Mouse (Mus musculus): Measurements from ENCODE around the gene Tbkbp1.

Tbkbp1 gene

DNA sequence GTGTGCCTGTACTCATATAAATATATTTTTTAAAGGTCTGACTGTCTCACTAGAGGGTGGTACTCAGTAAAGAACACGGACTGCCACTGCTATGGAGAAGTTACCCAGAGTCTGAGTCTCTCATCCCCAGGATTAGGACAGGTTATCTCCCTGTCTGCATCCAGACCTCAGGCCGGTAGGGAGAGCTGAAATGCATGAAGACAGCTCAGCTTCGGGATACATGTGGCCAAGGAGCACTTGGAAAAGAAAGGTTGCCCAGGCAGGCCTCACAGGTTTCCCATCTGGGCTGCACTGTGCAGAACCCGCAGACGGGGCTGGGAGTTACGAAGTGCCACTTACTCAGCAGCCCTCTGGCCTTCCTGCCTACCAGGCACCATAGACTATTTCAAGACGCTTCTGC lies 5.7 kb upstream of the Tbkbp1 start:
- no peak for DNase-seq (ENCODE audit: low read depth, low spot score)

DNA sequence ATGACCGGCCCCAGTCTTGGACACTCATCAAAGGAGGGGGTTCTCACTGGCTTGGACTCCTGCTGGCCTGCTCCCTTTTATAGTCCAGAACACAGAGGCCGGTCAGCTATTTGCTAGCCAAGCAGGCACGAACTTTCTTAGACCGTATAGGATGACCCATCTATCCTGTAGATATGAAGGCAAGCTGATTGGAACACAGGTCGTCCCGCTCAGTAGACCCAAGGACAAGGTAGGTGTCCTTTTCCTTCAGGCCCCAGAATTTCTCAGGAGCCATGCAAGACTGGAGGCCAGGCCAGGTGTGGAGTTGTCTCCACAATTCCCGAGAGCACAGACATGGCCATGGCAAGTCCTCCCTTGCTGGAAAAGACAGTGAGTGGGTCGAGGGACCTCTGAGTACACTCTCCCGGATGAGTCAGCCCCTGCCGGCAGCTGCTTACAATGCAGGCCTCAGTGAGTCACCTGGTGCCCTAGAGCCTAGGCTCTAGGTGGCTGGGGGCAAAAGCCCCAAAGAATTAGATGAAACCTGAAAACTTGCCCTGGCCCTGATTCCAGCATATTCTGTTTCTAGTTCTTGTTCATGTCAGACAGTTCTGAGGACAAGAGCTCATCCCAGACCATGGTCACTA lies 1.5 kb upstream of the Tbkbp1 start:
- no peak for DNase-seq (ENCODE audit: low read depth, low spot score)

DNA sequence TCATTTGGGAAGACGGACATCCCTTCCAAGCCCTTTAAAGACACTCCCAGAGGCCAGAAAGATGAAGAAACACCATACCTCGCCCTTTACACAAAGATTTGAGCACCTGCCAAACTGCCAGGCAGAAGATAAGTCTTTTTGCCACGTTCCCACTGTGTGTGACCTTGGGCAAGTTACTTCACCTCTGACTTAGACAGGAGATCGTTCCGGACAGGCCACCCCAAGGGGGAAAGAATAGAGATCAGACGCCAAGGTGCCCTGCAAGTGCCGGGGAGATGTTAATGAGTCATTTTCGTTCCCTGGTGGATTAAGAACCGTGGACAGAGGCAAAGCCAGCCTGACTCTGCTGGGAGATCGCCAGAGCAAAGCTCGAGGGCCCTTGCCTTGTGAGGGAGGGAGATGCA lies 730 bp upstream of the Tbkbp1 start:
- DNase-seq (ENCODE audit: low read depth, low spot score), result no peak

- peak; percentile 75 for DNase-seq (ENCODE audit: low read depth, low spot score)
Measured at GRCm38 (mm10) chr11:97150411-97151330, 624 bp downstream of the Tbkbp1 start.

GRCm38 (mm10) chr11:97149995-97150410 lies 1.3 kb downstream of the Tbkbp1 start:
- DNase-seq (ENCODE audit: low read depth, low spot score), result no peak

GRCm38 (mm10) chr11:97149026-97149425 lies 2.3 kb downstream of the Tbkbp1 start:
- DNase-seq (ENCODE audit: low read depth, low spot score), result no peak

DNA sequence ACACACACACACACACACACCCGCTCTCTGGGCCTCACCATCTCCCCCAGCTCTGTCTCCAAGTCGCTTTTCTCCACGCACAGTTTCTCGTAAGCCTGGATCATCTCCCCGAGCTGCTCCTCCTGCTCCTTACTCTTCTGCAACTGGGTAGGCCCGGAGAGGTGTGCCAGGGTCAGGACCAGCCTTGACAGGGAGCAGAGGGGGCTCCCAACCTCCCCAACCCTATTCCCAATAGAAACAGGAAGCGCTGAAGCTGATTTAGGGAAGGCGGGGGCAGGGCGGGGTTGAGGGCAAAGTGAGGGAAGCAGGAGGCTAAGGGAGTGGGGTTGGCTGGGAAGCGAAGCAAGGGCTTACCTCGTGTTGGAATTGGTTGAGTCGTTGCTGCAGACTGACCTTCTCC lies 2.7 kb downstream of the Tbkbp1 start:
- DNase-seq (ENCODE audit: low read depth, low spot score), result no peak

- no peak for DNase-seq (ENCODE audit: low read depth, low spot score)
Measured at GRCm38 (mm10) chr11:97147333-97147732, 4.0 kb downstream of the Tbkbp1 start.

DNA sequence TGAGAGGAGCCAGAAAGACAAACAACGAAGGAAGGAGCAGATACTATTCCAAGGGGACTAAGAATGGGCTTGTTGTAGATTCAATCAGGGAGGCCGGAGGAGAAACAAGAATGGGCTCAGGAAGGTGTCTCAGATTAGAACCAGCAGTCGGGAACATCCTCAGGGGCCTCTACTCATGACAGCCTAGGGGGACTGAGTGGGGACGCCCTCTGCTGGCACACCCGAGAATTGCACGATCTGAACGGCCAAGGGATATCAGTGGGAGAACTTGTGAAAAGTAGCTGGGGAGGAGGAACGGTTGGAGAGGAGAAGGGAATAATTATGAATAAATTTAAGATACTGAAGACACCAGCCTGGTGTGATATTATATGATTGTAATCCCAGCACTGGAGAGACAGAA lies 4.6 kb downstream of the Tbkbp1 start:
- DNase-seq (ENCODE audit: low read depth, low spot score), result peak; percentile 60

GRCm38 (mm10) chr11:97145951-97146350 lies 5.3 kb downstream of the Tbkbp1 start:
- no peak for DNase-seq (ENCODE audit: low read depth, low spot score)

DNA sequence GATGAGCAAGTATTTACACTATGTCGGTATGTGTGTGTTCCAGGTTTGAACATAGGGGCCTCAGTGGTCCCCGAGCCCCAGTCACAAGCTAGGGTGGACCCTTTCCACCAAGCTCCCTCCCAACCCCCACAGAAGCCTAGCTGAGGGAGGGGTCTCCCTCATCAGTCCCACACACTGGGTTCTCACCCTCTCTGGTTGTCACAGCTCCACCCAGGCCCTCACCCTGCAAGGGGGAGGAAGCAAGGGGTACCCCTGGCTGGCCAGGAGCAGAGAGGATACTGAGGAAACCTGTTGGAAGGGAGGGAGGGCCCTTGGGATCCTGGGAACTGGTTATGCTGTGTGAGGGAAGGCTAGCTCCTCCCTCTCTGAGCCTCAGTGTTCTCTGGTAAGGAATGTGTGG lies 6.0 kb downstream of the Tbkbp1 start:
- DNase-seq (ENCODE audit: low read depth, low spot score), result no peak

DNA sequence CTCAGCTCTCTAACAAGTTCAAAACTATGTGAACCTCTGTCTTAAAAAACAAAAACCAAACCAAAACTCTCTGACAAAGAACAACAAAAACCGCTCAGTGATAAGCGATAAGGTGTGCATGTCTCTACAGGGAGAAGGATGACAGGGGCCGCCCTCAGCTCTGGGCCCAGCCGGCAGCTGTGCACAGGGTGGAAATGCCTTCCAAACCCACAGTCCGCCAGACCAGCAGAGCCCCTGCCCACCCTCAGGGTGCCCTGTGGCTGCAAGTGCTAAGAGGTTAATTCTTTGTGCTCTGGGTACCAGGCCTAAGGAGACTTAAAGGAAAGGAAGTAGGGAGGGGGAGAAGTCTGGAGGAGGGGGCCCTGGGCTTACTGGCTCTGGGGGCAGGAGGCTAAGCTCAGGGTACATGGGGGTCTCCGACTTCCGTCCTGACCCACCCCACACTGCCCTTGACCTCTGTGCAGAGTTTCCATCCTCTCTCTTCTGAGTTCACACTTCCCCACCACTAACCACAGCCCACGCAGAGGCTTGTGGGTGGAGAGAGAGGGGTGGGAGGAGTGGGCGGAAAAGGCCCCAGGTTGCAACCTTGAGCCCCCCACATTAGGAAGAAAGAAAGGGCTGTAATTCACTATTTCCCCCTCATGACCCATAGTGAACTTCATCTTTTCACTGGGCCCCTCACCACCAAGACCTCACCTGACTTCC lies 7.9 kb downstream of the Tbkbp1 start:
- DNase-seq (ENCODE audit: low read depth, low spot score), result no peak

- DNase-seq (ENCODE audit: low read depth, low spot score), result no peak
Measured at GRCm38 (mm10) chr11:97142159-97142608, 9.1 kb downstream of the Tbkbp1 start.

DNA sequence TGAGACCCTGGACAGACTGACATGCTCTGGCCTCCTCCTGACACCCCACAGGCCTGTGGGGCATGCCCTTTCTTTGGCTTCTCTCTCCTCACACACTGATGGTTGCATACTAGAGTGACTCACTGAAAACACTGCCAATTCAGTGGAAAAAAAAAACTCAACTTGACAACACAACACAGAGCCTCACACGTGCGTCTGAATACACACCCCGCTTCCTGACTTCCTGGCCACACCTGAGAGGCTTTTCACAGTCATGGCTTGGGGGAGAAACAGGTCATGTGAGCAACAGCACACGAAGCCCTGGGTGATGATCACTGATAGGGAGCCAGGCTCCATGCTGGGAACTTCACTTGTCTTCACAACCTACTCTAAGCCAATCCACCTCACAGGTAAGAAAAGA lies 10.5 kb downstream of the Tbkbp1 start:
- DNase-seq (ENCODE audit: low read depth, low spot score), result no peak

DNA sequence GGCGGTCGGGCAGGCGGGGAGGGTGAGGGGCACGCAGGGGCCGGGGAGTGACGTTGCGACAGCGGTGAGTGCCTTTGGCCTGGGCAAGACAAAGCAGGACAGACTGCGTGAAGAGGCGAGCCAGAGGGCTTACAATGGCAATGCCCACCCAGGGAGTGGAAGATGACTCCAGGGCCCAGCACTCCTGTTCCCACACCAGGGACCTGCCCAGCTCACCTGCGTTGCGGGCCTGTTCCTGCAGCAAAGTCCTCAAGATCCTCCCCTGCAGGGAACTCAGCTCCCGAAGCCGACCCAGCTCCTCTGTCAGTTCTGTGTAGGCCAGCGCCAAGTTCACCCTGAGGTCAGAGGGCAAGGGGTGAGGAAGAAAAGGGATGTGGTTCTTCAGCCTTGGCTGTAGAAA lies 12.0 kb downstream of the Tbkbp1 start:
- DNase-seq (ENCODE audit: low read depth, low spot score), result no peak

GRCm38 (mm10) chr11:97138554-97139226 lies 12.6 kb downstream of the Tbkbp1 start:
- no peak for DNase-seq (ENCODE audit: low read depth, low spot score)

- DNase-seq (ENCODE audit: low read depth, low spot score), result no peak
Measured at GRCm38 (mm10) chr11:97133270-97133669, 18.0 kb downstream of the Tbkbp1 start.

DNA sequence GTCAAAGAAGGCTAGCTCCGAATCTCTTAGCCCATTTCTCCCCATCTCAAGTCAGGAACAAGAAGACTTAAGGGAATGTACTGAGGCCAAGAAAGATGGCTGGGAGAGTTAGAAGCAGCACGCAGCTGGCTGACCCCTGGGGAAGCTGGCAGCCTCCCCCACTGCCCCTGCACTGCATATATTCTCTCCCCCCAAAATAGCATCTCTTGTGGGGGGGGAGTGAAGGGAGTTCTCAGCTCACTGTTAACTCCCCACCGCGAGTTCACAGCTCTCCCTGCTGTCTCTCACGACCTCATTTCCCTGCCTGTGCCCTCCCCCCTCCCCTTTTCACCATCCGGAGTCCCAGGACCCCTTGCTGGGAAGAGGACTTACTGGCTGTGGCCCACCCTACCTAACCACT lies 19.1 kb downstream of the Tbkbp1 start:
- no peak for DNase-seq (ENCODE audit: low read depth, low spot score)

DNA sequence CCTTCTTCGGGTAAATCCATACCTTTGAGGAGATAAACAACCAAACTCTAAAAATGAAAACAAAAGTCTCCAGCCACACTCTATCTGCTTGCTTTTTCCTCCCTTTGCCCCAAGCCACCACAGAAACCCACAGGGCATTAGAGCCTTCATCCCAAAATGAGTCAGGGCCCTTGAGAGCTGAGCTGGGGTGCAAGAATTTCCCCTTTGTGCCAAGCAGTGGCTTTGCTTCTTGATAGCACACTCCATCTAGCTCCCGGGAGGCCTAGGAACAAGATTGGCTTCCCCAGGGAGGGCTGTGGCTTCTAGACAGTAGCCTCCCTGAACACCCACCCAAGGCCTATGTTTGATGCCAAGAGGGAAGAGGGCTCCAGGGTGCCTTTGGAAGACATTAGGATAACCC lies 19.6 kb downstream of the Tbkbp1 start:
- DNase-seq (ENCODE audit: low read depth, low spot score), result no peak

DNA sequence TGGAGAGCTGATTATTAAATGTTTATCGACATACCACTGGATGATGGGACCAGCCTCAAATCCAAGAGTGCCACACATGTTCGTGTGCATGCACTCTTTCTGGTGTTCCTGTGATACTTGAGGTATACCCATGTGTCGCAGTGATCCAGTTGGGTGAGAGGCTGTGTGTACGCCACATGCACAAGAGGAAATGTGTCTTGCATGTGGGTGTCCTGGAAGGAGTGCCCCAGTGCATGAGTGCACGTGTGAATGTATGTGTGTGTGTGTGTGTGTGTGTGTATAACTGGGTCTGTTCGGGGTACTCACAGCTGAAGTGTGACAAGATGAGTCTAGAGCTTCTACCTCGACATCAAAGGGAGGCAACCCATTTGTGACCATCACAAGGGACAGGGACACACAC lies 21.0 kb downstream of the Tbkbp1 start:
- no peak for DNase-seq (ENCODE audit: low read depth, low spot score)

DNA sequence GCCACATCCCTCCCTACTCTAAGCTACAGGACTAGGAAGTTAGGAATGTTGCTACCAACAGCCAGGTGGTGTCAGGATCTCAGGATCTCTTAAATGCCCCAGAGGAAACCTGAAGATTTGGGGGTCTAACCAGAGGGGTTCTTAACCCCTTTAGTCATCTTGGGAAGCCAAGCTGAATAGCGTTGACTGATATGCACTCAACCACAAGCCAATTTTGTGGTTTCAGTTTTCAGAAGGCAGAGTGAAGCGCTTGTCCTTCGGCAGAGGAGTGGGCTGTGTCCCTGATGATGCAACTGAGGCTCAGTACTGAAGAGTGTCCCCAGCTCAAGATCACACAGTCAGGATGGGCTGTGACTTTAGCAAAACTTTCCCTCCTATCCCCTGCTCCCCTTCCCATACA lies 22.3 kb downstream of the Tbkbp1 start:
- no peak for DNase-seq (ENCODE audit: low read depth, low spot score)

All from embryo, embryonic 11.5 days (tissue).